Mouse (Mus musculus) B cell, adult 2 months (primary cell): ENCODE data around the gene Treh.
A peak's percentile ranks its signal among the peaks of the same experiment; 100 is the strongest.

Experiments used
- DNase-seq, 2 experiments: peaks; one replicate each; pipeline ENCODE4 v3.0.0; 2022

The Treh gene

DNA sequence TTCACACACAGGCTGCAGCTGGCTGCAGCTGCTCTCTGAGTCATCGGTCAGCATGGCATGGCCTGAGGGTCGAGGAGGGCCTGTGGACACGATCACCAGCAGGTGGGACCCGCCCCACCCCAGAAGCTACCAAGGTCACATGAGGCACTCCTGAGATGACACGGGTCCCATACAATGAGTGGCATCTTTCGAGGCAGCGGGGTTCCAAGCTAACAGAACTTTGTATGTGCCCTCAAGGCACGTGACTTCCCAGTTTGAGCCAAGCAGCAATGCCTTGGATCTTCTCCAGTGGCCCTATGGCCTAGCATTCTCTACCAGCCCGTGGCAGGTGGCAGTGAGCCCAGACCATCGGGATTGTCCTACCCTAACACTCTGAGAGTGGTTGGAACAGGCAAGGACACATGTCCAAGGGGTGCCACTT is 44.8 kb downstream of the Treh start:
- no peak for DNase-seq

- DNase-seq: no peak
Measured at GRCm38 (mm10) chr9:44718937-44719631, 46.1 kb downstream of the Treh start.

DNA sequence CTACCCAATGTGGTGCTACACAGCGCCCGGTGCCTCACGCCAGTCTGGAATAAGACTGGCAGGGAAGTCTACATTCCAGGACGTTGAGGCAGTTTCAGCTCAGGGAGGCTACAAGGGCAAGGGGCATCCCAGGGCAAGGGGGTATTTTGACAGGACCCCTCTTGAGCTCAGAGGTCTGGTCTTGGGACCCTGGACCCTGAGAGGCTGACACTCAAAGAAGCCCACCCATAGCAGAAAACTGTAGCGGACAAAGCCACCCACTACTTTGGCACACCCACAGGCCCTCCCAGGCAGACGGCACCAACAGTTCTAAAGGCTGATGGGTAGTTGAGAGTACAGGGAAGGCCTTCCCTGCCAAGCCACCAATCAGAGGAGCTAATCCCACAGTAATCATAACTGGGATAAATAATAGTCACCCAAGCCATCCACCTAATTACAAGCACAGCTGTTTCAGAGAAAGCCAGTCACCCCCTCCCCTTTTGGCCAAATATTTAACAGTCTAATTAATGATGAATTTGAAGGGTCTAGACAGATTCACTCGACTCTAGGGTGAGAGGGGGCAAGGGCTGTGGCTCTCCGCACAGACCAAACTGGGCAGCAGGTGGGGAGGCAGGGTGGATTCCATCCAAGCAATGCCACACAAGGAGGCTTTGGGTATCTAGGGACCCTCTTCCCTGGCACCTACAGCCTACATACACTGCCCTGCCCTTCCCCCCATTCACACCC is 46.8 kb downstream of the Treh start:
- DNase-seq: no peak

DNA sequence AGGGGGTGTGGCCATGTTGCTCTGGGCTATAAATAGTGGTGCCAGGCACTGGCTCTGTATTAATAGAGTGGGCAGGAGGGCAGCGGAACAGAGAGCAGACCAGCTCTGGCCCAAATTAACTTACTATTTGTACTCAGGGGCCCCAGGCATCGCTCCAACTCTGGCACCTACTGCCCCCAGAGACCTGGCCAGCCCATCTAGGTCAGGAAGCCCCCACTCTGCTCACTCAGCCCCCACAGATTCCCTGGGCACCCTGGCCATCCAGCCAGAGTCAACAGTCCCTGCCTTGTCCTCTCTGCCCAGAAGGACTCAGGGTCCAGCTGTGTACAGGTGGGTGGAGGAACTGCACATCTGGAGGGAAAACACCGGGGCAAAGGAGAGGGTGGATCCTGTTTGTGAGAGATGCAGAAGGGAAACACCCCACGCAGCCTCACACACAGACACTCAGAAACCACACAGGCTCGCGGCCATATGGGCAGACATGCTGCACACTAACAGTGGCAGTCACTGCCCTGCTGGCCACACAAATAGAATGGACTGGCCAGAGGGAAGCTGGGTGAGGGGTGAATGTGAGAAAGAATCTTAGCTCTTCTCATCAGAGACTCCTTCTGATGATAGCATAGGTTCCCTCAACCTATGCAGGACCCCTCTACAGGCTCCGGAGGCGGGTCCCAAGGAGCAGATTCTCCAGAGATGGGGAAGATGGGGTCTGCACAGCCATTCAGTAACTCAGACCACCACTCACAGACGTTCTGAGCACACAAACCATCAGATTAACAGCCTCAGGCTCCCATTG is 47.5 kb downstream of the Treh start:
- DNase-seq: peak; percentile 29 to 37

GRCm38 (mm10) chr9:44721154-44721876 is 48.3 kb downstream of the Treh start:
- DNase-seq: peak; percentile 34 to 39

DNA sequence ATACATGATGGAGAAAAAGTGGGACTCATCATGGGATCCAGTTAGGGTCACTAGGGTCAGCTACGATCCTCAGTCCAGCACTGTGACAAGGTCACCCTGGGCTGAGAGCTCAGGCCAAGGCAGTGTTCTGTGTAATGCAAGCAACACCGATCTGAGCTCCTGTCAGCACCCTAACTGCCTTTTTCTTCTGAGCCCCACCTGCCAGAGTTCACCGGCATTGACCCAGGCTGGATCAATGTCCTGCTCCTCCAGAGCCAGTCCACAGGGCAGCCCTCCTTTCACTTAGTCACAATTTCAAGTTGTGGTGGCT is 48.8 kb downstream of the Treh start:
- DNase-seq: no peak

DNA sequence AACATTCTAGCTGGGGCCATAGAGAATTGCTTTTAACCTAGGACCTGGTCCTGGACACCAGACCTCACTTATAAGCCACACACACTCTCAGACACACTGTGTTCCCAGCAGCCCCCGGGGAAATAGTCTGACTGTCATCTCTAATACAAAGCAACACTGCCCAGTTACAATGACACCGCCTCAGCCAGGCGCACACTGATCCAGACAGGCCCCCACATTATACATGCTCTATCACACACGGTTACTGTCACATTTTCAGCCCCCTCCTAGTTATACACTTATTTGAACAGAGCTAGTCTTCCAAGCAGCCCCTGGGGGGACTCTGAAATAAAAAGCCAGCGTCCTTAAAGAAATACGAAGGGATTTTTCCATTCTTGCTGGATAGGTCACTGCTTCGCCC is 49.5 kb downstream of the Treh start:
- DNase-seq: no peak

DNA sequence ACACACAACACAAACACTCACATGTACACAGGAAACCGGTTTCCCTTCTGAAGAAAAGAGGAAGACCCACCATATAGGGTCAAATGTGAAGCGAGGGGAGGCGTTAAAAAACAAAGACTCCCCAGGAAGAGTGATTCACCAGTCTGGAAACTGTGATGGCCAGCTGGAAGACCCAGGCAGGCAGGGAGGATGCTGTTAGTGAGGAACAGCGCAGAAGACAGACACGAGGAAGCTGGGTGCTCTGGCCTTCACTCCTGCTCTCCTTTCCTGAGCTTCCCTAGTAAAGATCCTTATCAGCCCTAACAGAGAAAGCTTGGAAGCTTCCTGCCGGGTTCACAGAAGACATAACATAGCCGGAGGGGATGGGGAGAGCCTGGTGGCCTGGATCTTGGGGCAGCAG is 50.0 kb downstream of the Treh start:
- DNase-seq: no peak

GRCm38 (mm10) chr9:44723521-44724041 is 50.5 kb downstream of the Treh start:
- DNase-seq: no peak

GRCm38 (mm10) chr9:44724223-44724622 is 51.2 kb downstream of the Treh start:
- DNase-seq: no peak

GRCm38 (mm10) chr9:44724665-44725064 is 51.6 kb downstream of the Treh start:
- no peak for DNase-seq

GRCm38 (mm10) chr9:44726431-44727146 is 53.6 kb downstream of the Treh start:
- DNase-seq: no peak

DNA sequence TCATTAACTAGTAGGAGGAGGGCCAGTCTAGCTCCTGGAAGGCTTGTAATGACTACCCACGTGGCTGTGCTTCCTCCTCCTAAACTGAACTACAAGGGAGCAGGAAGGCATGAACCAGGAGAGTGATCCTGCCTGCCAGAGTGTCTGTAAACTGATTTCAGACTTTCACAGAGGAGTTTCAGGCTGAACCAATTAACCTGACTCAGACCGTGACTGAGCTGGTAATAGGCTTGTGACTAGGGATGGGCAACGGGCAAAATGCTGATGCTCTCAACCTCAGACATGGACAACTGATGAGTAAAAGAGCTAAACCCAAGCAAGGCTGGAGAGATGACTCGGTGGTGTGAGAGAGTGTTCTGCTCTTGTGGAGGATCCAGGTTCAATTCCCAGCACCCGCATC is 54.4 kb downstream of the Treh start:
- DNase-seq: no peak

- DNase-seq: no peak
Measured at GRCm38 (mm10) chr9:44732130-44732549, 59.1 kb downstream of the Treh start.

DNA sequence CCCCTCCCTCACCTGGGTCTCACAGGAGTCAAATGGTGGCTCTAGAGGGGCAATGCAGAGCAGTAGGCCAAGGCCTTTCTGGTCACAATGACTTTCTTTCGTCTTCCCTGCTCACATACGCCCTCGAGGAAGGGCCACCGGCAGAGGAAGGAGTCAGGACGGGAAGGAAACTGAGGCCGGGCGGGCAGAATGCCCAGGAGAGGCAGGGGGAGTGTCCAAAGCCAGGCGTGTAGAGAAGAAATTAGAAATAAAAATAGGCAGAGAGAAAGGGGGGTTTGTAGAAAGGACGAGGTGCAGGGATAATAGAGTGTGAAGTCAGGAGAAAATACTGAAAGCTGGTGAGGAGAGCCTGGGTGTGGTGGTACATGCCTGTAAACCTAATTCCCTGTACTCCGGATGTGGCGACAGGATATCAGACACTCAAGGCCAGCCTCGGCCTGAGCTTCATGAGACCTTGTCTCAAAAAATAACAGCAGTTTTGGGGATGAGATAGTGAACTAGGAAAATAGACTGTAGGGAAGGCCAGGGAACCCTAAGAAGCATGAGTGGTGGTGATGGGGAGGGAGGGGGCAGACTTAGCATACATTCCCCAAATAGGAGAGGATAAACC is 60.0 kb downstream of the Treh start:
- DNase-seq: no peak

- DNase-seq: peak; percentile 51 to 52
Measured at GRCm38 (mm10) chr9:44733671-44734523, 60.9 kb downstream of the Treh start.

GRCm38 (mm10) chr9:44734524-44735494 is 61.8 kb downstream of the Treh start, which contains the start of gene Phldb1:
Gene Phldb1, minus strand, starts transcription at chr9:44735198.
- peak; percentile 61 to 64 for DNase-seq

DNA sequence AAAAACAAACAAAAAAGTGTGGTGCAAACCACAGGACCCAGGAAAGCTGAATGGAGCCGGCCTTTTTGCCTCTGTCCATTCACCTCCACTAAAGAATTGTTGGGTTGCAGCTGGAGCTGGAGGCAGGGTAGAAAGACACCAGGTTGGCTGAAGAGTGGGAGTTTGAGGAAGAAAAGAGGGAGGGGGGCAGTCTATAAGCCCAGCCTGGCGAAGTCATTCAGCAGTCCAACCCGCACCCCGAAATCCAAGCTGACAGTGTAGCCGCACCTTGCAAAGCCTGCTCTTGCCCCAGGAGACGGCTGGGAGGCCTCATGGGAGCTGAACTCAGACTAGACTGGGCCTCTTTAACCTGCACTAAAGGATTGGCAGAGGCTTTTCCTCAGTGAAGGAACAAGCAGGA is 62.9 kb downstream of the Treh start:
- no peak for DNase-seq
